Mouse (Mus musculus) brain, adult 2 months (tissue): ENCODE data around the gene Ctdspl.
A peak's percentile ranks its signal among the peaks of the same experiment; 100 is the strongest.

Source experiments
- DNase-seq: peaks from one replicate; pipeline ENCODE4 v3.0.0; 2011; ENCODE audit warnings: low read depth, low spot score

Ctdspl gene

GRCm38 (mm10) chr9:118988787-118989580 lies 62.7 kb downstream of the Ctdspl start:
- DNase-seq, result no peak

- DNase-seq, result peak; percentile 48
Observed at GRCm38 (mm10) chr9:118990490-118990889, 64.2 kb downstream of the Ctdspl start.

GRCm38 (mm10) chr9:118991750-118992585 lies 65.7 kb downstream of the Ctdspl start:
- peak; percentile 52 for DNase-seq

GRCm38 (mm10) chr9:118992586-118992955 lies 66.3 kb downstream of the Ctdspl start:
- peak; percentile 72 for DNase-seq

- no peak for DNase-seq
Observed at GRCm38 (mm10) chr9:118994524-118995227, 68.4 kb downstream of the Ctdspl start.

GRCm38 (mm10) chr9:118995539-118995938 lies 69.3 kb downstream of the Ctdspl start:
- no peak for DNase-seq

GRCm38 (mm10) chr9:118997241-118997640 lies 71.0 kb downstream of the Ctdspl start:
- DNase-seq, result no peak

- DNase-seq, result no peak
Observed at GRCm38 (mm10) chr9:119000196-119000595, 73.9 kb downstream of the Ctdspl start.

- no peak for DNase-seq
Observed at GRCm38 (mm10) chr9:119002267-119002666, 76.0 kb downstream of the Ctdspl start.

- peak; percentile 88 for DNase-seq
Observed at GRCm38 (mm10) chr9:119003990-119004702, 77.9 kb downstream of the Ctdspl start.

- no peak for DNase-seq
Observed at GRCm38 (mm10) chr9:119004703-119005076, 78.4 kb downstream of the Ctdspl start.

GRCm38 (mm10) chr9:119005303-119006029 lies 79.2 kb downstream of the Ctdspl start:
- DNase-seq, result peak; percentile 73

- DNase-seq, result peak; percentile 70
Observed at GRCm38 (mm10) chr9:119007266-119007665, 81.0 kb downstream of the Ctdspl start.

- DNase-seq, result no peak
Observed at GRCm38 (mm10) chr9:119008871-119009270, 82.6 kb downstream of the Ctdspl start.

- no peak for DNase-seq
Observed at GRCm38 (mm10) chr9:119010156-119010710, 84.0 kb downstream of the Ctdspl start.

GRCm38 (mm10) chr9:119016785-119017507 lies 90.7 kb downstream of the Ctdspl start:
- DNase-seq, result peak; percentile 46

- no peak for DNase-seq
Observed at GRCm38 (mm10) chr9:119021731-119022130, 95.5 kb downstream of the Ctdspl start.

- DNase-seq, result no peak
Observed at GRCm38 (mm10) chr9:119025263-119025662, 99.0 kb downstream of the Ctdspl start.

GRCm38 (mm10) chr9:119025832-119026331 lies 99.6 kb downstream of the Ctdspl start:
- DNase-seq, result no peak

GRCm38 (mm10) chr9:119027337-119027736 lies 101.1 kb downstream of the Ctdspl start:
- no peak for DNase-seq
